Mouse (Mus musculus): ENCODE data around the gene Ttc41. TPM values are rescaled to one million over a fixed set of nuclear protein-coding genes. Genes with fewer than 3 reads are reported as not detected.

The Ttc41 gene
- total RNA-seq, 1 experiment from 2014 or later = 0.58 TPM

GRCm38 (mm10) chr10:86735036-86735435, 29.4 kb downstream of the Ttc41 start:
- ATAC-seq (ENCODE audit: extremely low read depth, insufficient number of reproducible peaks, low FRiP score, poor library complexity, severe bottlenecking) = no peak

GRCm38 (mm10) chr10:86742918-86743317, 37.3 kb downstream of the Ttc41 start:
- ATAC-seq (ENCODE audit: extremely low read depth, insufficient number of reproducible peaks, low FRiP score, poor library complexity, severe bottlenecking) = no peak

- ATAC-seq (ENCODE audit: extremely low read depth, insufficient number of reproducible peaks, low FRiP score, poor library complexity, severe bottlenecking) = no peak
These were observed 38.7 kb downstream of the Ttc41 start for GRCm38 (mm10) chr10:86744306-86744705.

GRCm38 (mm10) chr10:86755816-86756502, 50.3 kb downstream of the Ttc41 start:
- no peak for ATAC-seq (ENCODE audit: extremely low read depth, insufficient number of reproducible peaks, low FRiP score, poor library complexity, severe bottlenecking)

- no peak for ATAC-seq (ENCODE audit: extremely low read depth, insufficient number of reproducible peaks, low FRiP score, poor library complexity, severe bottlenecking)
These were observed 52.1 kb downstream of the Ttc41 start for GRCm38 (mm10) chr10:86757724-86758123.

GRCm38 (mm10) chr10:86758211-86758610, 52.6 kb downstream of the Ttc41 start:
- ATAC-seq (ENCODE audit: extremely low read depth, insufficient number of reproducible peaks, low FRiP score, poor library complexity, severe bottlenecking) = no peak

- ATAC-seq (ENCODE audit: extremely low read depth, insufficient number of reproducible peaks, low FRiP score, poor library complexity, severe bottlenecking) = no peak
These were observed 55.6 kb downstream of the Ttc41 start for GRCm38 (mm10) chr10:86761236-86761635.

GRCm38 (mm10) chr10:86761722-86762383, 56.2 kb downstream of the Ttc41 start:
- no peak for ATAC-seq (ENCODE audit: extremely low read depth, insufficient number of reproducible peaks, low FRiP score, poor library complexity, severe bottlenecking)

- no peak for ATAC-seq (ENCODE audit: extremely low read depth, insufficient number of reproducible peaks, low FRiP score, poor library complexity, severe bottlenecking)
These were observed 56.7 kb downstream of the Ttc41 start for GRCm38 (mm10) chr10:86762384-86762730.

GRCm38 (mm10) chr10:86763672-86764071, 58.1 kb downstream of the Ttc41 start, which contains the start of gene Gm49358:
TSS of gene Gm49358 (plus strand) at chr10:86763972.
- ATAC-seq (ENCODE audit: extremely low read depth, insufficient number of reproducible peaks, low FRiP score, poor library complexity, severe bottlenecking) = no peak

GRCm38 (mm10) chr10:86765344-86765966, 59.8 kb downstream of the Ttc41 start:
- no peak for ATAC-seq (ENCODE audit: extremely low read depth, insufficient number of reproducible peaks, low FRiP score, poor library complexity, severe bottlenecking)

GRCm38 (mm10) chr10:86769216-86769615, 63.6 kb downstream of the Ttc41 start:
- ATAC-seq (ENCODE audit: extremely low read depth, insufficient number of reproducible peaks, low FRiP score, poor library complexity, severe bottlenecking) = no peak

- no peak for ATAC-seq (ENCODE audit: extremely low read depth, insufficient number of reproducible peaks, low FRiP score, poor library complexity, severe bottlenecking)
These were observed 64.2 kb downstream of the Ttc41 start for GRCm38 (mm10) chr10:86769797-86770196.

GRCm38 (mm10) chr10:86771701-86772100, 66.1 kb downstream of the Ttc41 start:
- ATAC-seq (ENCODE audit: extremely low read depth, insufficient number of reproducible peaks, low FRiP score, poor library complexity, severe bottlenecking) = no peak

GRCm38 (mm10) chr10:86772231-86772631, 66.6 kb downstream of the Ttc41 start:
- ATAC-seq (ENCODE audit: extremely low read depth, insufficient number of reproducible peaks, low FRiP score, poor library complexity, severe bottlenecking) = peak; percentile 60; the same call in 1 of the 2 replicates

GRCm38 (mm10) chr10:86773360-86773759, 67.7 kb downstream of the Ttc41 start:
- no peak for ATAC-seq (ENCODE audit: extremely low read depth, insufficient number of reproducible peaks, low FRiP score, poor library complexity, severe bottlenecking)

GRCm38 (mm10) chr10:86776281-86776680, 70.7 kb downstream of the Ttc41 start:
- ATAC-seq (ENCODE audit: extremely low read depth, insufficient number of reproducible peaks, low FRiP score, poor library complexity, severe bottlenecking) = no peak

GRCm38 (mm10) chr10:86777614-86778319, 72.2 kb downstream of the Ttc41 start:
- no peak for ATAC-seq (ENCODE audit: extremely low read depth, insufficient number of reproducible peaks, low FRiP score, poor library complexity, severe bottlenecking)

- peak; percentile 84 for ATAC-seq (ENCODE audit: extremely low read depth, insufficient number of reproducible peaks, low FRiP score, poor library complexity, severe bottlenecking)
These were observed 72.9 kb downstream of the Ttc41 start, which contains the start of gene Nt5dc3 for GRCm38 (mm10) chr10:86778398-86779116. TSS of gene Nt5dc3 (plus strand) at chr10:86779005.

Data from neutrophil, adult 5-6 weeks (primary cell).